Mouse (Mus musculus): ENCODE data around the gene Depdc7.
A peak's percentile ranks its signal among the peaks of the same experiment; 100 is the strongest.

Depdc7 gene

DNA sequence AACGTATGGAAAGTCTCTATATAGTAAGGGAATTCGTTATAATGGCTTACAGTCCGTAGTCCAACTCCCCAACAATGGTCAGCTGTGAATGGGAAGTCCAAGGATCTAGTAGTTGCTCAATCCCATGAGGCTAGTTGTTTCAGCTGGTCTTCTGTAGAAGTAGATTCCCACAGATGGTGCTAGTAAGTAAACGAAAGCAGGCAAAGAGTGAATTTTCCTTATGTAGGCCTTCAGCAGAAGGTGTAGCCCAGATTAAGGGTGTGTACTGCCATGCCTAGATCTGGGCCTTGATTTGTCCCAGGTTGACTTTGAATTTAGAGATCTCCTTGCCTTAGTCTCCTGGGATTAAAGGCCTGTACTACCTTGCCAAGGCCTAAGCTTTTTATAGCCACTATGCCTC lies 26.4 kb downstream of the Depdc7 start, which contains the start of gene Pin1rt1:
Gene Pin1rt1, minus strand, starts transcription at position 101 of the 400 bp plus-strand sequence.
- DNase-seq (ENCODE audit: low read depth), result no peak

DNA sequence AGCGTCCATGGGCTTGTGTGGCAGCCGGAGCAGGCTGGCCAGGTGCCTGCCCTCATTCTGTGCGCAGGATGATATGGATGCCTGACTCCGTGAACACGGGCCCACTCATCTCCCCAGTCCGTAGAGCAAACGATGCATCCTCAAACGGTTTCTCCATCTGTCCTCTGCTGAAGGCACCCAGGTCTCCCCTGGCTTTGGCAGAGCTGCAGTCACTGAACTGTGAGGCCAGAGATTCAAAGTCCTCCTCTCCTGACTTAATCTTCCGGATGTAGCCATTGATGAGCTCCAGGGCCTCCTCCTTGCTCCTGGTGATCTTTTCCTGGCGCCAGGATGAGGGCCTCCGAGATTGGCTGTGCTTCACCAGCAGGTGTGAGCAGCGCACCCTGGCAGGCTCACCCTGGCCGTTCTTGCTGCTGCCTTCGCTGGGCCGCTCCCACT lies 28.4 kb downstream of the Depdc7 start:
- no peak for DNase-seq (ENCODE audit: low read depth)

DNA sequence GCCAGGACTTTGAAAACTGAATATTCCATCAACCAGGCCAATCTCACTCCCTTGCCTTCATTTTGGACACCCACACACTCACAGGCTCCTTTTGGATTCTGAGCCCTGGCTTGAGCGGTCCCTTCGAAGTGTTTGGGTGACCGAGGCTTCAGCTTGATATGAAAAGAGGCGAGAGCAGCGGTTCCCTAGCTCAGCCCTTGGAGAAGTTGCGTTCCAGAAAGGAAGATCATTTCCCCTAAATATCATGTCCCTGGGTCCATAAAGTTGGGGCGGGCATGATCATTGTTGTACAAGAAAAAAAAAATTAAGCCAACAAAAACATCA lies 30.2 kb downstream of the Depdc7 start:
- no peak for DNase-seq (ENCODE audit: low read depth)

DNA sequence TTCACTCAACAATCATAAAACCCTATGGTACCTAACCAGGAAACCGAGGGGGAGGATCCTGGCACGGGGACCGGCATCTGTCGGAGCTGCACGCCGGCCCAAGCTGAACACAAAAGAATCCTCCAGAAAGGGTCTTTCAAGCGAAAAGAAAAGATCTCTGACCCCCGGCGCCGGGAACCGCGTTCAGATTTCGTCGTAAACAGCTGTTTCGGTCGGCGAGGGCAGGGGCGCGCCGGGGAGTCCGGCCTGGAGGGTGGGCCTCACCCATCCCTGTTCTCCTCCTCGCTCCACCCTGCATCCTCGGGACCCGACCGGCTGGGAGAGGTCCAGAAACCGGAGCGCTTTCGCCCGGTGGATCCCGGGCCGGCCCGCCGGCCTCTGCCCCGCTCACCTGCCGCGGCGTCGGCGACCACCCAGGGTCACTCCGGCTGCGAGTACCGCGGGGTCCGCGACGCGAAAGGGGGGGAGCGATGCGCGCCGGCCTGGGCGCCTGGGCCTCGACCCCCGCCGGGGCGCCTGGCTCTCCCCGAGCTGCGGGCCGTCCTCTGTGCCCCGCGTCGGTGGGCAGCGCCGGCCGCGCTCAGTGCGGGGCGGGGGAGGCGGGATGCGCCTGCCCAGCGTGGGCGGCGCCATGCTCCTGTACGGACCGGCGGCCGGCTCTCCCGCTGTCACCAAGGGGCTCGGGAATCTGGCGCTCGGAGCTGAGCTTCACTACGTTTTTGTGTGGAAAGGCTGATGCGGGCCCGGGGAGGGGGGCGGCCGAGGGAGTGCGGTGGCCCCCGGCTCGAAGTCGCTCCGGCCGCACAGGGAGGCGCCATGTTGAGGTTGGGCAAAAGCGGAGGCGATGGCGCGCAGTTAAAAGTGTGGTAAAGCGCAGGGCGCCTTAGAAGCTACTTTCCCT lies 30.8 kb downstream of the Depdc7 start, which contains the start of gene Tcp11l1:
Gene Tcp11l1, minus strand, starts transcription at position 585 of the 901 bp plus-strand sequence.
- no peak for DNase-seq (ENCODE audit: low read depth)

DNA sequence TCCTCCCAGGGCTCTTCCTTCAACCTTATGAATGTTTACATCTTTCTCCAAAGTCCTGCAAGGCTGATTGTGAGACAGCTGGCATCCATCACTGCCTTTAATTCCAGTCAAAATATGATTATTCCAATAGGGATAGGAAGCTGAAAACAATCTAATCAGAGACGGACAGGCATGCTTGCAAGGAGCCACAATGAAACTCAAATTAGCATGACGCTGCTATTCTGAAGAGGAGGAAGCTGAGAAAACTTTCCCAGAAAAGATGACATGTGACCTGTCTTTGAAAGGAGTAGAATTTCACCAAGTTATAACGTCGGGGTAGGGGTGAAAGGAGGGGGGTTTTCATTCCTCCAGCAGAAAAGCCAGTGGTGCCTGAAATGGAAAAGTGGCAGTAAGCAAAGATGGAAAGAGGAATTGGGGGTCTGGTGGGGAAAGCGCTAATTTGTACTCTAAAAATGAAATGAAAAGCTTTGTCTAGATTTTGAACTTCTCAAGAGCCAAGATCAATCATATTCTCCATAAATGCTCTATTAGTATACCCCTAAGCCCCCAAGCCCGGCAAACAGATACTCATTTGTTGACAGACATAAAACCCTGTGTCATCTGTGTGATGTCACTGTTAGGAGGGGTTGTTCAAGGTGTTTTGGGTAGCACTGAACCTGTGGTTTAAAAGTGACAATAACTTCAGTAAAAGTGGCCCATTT lies 31.9 kb downstream of the Depdc7 start:
- no peak for DNase-seq (ENCODE audit: low read depth)

DNA sequence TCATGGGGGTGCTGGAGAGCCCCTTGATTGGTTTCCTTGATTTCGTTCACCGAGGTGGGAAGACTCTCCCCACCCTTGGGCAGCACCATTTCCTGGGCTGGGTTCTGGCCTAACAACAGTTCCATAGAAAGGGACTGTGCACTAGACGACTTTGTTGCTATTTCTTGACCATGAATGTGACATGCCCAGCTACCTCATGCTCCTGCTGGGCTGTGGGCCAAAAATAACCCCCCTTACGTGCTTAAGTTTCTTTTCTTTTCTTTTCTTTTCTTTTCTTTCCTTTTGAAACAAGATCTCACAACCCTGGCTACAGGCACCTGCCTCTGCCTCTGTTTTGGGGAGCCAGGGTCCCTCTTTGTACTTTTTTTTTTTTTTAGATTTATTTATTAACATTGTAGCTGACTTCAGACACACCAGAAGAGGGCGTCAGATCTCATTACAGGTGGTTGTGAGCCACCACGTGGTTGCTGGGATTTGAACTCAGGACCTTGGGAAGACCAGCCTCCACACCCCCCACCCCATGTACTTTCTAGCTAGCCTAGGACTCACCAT lies 32.8 kb downstream of the Depdc7 start:
- DNase-seq (ENCODE audit: low read depth), result no peak

DNA sequence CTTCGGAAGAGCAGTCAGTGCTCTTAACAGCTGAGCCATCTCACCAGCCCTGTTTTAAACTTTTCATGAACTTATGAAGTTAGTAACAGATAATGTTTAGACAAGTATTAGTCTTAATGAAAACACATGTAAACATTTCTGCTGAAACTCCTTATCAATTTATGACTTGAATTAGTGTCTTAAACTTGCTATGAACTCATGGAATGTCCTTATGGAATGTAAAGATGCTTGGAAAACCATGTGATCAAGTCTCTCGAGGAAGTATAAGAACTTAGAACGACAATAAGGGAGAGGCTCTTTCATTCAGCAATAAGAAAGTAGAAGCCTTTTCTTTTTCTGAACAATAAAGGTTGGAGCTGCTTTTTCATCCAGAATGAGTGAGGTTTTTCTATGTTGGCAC lies 38.3 kb downstream of the Depdc7 start:
- no peak for DNase-seq (ENCODE audit: low read depth)

DNA sequence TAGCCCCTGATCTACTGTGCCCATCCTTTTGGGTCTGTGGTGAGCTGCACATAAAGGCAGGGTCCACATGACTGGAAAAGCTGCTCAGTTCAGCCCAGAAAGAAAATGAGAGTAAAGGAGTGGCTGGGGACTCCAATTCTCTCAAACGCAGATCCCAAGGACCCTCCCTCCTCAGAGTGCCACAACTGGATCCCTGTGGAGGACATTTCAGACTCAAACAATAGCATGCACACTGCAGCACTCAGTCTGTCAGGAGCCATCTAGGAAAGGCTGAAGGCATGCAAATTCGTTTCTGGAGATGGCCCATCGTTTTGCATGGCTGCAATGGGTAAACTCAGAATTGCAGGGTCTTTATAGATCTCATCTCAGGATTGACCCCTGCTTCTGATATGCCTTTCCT lies 39.5 kb downstream of the Depdc7 start:
- DNase-seq (ENCODE audit: low read depth), result no peak

DNA sequence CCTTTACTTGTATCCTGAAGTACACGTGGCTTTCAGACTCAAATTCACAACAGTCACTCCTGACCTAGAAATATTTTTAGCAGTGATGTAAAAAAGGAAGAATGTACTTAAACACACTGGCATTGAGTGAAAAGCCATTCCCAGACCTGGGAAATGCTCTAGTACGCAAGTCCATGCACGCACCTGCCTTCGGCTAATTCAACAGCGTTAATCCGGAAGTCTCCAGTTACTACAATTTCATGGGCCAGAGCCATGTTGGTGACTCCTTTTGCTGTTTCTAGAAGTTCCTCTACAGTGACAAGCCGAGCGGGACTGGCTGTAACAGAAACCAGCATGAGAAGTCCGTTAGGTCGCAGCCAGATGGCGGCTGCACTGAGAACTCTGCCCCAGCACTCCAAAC lies 43.0 kb downstream of the Depdc7 start:
- DNase-seq (ENCODE audit: low read depth), result no peak

DNA sequence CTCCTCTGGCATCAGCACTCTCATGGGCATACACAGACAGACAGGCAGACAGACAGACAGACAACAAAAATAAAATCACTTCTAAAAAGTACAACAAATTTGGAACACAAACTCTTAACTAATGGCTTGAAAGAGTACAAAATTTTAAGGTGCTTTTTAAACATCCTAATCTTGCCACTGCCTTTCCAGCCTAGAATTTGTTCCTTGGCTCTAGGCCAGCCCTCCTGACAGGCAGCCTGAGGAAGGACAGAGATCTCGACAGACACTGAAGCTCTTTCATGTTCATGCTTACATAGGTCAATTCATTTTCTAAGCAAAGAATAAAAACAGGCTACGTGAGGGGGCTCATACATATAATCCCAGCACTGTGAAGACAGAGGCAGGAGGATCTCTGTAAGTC lies 50.1 kb downstream of the Depdc7 start:
- DNase-seq (ENCODE audit: low read depth), result no peak

DNA sequence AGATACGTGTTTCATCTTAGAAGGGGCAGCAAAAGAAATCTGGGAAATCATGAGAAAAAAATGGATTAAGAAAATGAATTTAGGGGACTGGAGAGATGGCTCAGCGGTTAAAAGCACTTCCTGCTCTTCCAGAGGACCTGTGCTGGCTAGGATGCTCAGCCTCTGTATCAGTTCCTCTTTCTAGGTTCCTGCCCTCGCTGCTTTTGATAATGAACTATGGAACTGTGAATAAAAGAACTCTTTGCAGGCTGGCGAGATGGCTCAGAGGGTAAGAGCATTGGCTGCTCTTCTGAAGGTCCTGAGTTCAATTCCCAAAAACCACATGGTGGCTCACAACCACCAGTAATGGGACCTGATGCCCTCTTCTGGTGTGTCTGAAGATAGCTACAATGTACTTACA lies 52.0 kb downstream of the Depdc7 start:
- DNase-seq (ENCODE audit: low read depth), result no peak

DNA sequence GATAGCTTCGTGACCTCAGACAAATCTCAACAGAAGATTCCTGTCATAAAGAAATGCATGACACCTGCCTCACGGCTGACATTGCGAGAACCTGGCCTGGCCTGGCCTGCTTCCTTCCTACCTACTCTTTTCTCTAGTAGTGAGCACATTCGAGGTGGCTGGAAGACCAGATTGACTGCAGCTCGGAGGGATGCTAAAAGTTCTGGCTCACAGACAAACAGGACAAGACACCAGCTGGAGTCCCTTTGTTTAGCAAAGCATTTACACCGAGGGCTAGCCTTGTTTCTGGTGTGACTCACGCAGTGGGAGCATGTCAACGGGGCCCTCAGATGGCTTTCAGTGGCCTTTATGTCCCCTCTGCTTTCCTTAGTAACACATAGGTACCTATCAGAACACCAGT lies 54.0 kb downstream of the Depdc7 start:
- DNase-seq (ENCODE audit: low read depth), result no peak

DNA sequence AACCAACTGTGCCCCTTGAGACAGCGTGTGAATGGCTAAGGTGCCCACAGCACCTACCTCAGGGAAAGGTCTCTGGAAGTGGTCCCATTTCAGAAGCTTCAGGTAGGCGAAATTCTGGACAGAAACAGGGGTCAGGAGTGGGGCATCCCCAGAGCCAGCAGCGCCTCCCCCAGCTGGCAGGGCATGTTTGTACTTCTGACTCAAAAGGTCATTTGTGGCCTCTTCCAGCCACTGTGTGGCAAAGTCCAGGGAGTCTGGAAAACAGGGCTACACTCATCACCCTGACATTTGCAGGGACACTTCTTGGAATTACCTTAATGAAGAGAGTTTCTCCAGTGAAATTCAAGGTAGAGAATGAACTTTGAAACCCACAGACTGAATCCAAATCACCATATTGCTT lies 54.4 kb downstream of the Depdc7 start:
- DNase-seq (ENCODE audit: low read depth), result no peak

DNA sequence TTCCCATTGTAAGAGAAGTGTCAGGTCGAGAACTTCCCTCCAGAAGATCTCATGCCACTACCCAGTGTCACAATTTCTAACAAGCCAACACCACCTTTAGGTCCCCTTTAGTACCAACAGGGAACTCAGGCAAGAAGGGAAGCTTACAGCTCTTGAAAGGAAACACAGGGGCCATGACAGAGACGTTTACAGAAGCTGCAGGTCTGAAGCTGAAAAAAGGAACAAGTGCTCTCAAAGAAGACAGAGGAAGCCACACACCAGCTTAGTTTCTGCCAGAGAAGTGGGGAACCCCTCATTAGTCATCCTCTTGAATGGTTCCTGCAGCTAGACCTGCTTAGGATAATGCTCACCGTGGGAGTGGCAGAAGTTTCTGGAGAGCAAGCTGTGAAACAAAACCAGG lies 55.4 kb downstream of the Depdc7 start:
- no peak for DNase-seq (ENCODE audit: low read depth)

DNA sequence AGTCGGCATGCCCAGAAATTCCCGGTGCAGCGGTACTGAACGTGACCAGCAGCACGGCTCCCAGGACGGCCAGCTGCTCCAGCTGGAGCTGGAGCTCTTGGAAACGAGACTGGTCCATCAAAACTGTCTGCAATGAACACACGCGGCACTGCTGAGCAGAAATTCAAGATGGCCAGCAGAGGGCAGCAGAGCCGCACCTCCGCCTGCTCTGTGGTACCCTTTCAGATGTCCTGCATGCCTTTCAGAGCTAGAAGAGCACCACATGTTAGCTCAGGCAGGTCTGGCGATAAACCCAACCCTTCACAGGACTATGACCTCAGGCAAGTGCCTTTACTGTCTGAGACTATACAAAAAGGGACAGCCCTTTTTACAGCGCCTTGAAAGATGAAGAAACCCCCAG lies 57.3 kb downstream of the Depdc7 start:
- peak; percentile 56 for DNase-seq (ENCODE audit: low read depth)

DNA sequence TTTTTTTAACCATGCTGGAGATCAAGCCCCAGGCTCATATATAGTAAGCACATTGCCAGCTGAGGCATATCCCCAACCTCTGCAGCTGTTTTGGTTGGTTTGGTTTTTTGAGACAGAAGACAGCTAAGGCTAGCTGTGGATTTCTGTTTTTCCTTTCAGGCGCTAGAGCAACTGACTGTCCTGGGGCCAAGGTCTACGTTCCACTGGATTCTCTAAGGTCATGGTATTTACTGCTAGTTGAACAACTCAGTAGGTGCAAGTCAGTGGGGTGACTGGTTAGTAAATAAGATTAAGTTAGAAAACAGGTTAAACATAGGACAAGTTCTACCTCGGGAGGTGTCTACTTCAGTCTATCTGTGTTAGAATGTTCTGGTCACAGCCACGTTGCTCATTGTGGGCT lies 57.9 kb downstream of the Depdc7 start:
- no peak for DNase-seq (ENCODE audit: low read depth)

DNA sequence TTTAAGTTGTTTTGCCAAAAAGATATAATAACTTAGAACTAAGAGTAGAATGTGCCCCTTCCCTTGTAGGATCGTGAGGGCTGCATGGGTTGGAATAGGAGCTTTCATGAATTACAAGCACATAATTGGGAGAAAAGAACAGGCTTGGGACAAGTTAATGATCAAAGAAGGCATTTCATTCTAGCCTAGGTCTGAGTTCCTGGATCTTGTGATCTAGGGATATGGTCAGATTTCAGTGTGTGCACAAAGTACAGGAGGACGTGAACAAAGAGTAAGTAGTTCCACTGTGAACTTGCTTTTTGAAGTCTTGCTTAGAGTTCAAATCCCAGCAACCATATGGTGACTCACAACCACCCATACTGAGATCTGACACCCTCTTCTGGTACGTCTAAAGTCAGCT lies 65.4 kb downstream of the Depdc7 start:
- DNase-seq (ENCODE audit: low read depth), result no peak
